8 mouse cellular contexts compared by ENCODE assay signal in genomic region chrX:51018786-51019179, GRCm38 (mm10). TPM values are rescaled to one million over a fixed set of nuclear protein-coding genes. Genes with fewer than 3 reads are reported as not detected.
DNase-seq lines count a peak whose midpoint lies in the region; ATAC-seq lines count a peak whose summit lies in the region.

No protein-coding gene starts in this region.

- peaks cover 3% of the 10 kb centered on the region for H3K4me1 ChIP-seq in hindbrain, embryonic 16.5 days (ENCODE audit: control insufficient read depth, insufficient read depth, low read depth, low read length)
- peaks cover 5% of the 10 kb centered on the region; the same call in 1 of the 2 replicates for H3K4me1 ChIP-seq in megakaryocyte, embryonic 14.5 days

- no peaks in the 10 kb centered on the region for H3K36me3 ChIP-seq in hindbrain, embryonic 16.5 days (ENCODE audit: control insufficient read depth, insufficient read depth, low read length)
- H3K36me3 ChIP-seq in megakaryocyte, embryonic 14.5 days (replicated peaks; ENCODE audit: low read length), result peaks cover 20% of the 10 kb centered on the region

- H3K27me3 ChIP-seq in hindbrain, embryonic 16.5 days (replicated peaks; ENCODE audit: control insufficient read depth, insufficient read depth, low read length), result no peaks in the 10 kb centered on the region
- H3K27me3 ChIP-seq in megakaryocyte, embryonic 14.5 days (replicated peaks), result peaks cover 7% of the 10 kb centered on the region

- 29% methylated on average over 29 of the region's 32 CpGs for WGBS in hindbrain, embryonic 16.5 days

- ATAC-seq in activated CD4-positive, CD25-positive, alpha-beta regulatory T cell, adult 4 months, result peak; percentile 77
- peak; percentile 94 for ATAC-seq in hindbrain, embryonic 16.5 days

- H3K27ac ChIP-seq in hindbrain, embryonic 16.5 days (ENCODE audit: low read depth, low read length), result peak overlapping the region; percentile 91

- H3K4me2 ChIP-seq in hindbrain, embryonic 16.5 days (ENCODE audit: low read length), result peak overlapping the region; percentile 40

- DNase-seq in cerebellum, postnatal 36 days, result peak; percentile 57 to 65
- DNase-seq in gastrocnemius, adult 18-20 months (ENCODE audit: low spot score), result peak; percentile 74
- DNase-seq in left cerebral cortex, adult 8-10 months (ENCODE audit: low spot score in 2 of 2), result peak; percentile 27 to 28
- peak; percentile 50 for DNase-seq in right cerebral cortex, postnatal 14 days
- DNase-seq in urinary bladder, postnatal 4 days (ENCODE audit: low spot score in 2 of 2), result peak; percentile 71 to 76

- peak overlapping the region; percentile 60 for H3K4me3 ChIP-seq in hindbrain, embryonic 16.5 days (ENCODE audit: low read length)
- peak overlapping the region; percentile 95 for H3K4me3 ChIP-seq in megakaryocyte, embryonic 14.5 days (replicated peaks)

- H3K9ac ChIP-seq in hindbrain, embryonic 16.5 days (ENCODE audit: low read depth, low read length), result peak overlapping the region; percentile 80

- no peaks in the 10 kb centered on the region for H3K9me3 ChIP-seq in hindbrain, embryonic 16.5 days (ENCODE audit: control insufficient read depth, low read length)
- peaks cover 7% of the 10 kb centered on the region; the same call in 1 of the 2 replicates for H3K9me3 ChIP-seq in megakaryocyte, embryonic 14.5 days

RNA-seq across cellular contexts. Expression of gene Rap2c, which starts 1.0 kb away (rescaled TPM):
- polyA plus RNA-seq in activated CD4-positive, CD25-positive, alpha-beta regulatory T cell, adult 4 months (2017; shearing (Covaris generic)), result 10 to 100 TPM; 22.8 to 28.2 TPM
- 10 to 100 TPM; 22.3 to 24.3 TPM for total RNA-seq in gastrocnemius, adult 18-20 months (2021)
- 9.8 and 11.4 TPM in 2 replicates for polyA plus RNA-seq in hindbrain, embryonic 16.5 days (2015; fragmentation: Nextera tagmentation; extraction: Ambion mirVana)
- 10 to 100 TPM; 24.1 to 28.6 (median 27.8) TPM for total RNA-seq in left cerebral cortex, adult 8-10 months (2022)
- 0.85 TPM in 1 of 2 replicates, not detected in the other for polyA plus RNA-seq in megakaryocyte, embryonic 14.5 days (2012; ENCODE audit: insufficient read depth, low replicate concordance)

Comparison
In these comparisons a context has a peak if more than half of its experiments do, and no peak if none do; other contexts are left out.
1. Peak in every context shown above with its lines: DNase-seq, ATAC-seq, H3K4me3 ChIP-seq and H3K27ac ChIP-seq.